Mouse (Mus musculus): ENCODE measurements around the gene Helz.
"Not testable (repeated sequence)": the region's sequence is repeated elsewhere in the genome, so short reads cannot be mapped to it uniquely, and the experiment has no call there.

Helz gene

DNA sequence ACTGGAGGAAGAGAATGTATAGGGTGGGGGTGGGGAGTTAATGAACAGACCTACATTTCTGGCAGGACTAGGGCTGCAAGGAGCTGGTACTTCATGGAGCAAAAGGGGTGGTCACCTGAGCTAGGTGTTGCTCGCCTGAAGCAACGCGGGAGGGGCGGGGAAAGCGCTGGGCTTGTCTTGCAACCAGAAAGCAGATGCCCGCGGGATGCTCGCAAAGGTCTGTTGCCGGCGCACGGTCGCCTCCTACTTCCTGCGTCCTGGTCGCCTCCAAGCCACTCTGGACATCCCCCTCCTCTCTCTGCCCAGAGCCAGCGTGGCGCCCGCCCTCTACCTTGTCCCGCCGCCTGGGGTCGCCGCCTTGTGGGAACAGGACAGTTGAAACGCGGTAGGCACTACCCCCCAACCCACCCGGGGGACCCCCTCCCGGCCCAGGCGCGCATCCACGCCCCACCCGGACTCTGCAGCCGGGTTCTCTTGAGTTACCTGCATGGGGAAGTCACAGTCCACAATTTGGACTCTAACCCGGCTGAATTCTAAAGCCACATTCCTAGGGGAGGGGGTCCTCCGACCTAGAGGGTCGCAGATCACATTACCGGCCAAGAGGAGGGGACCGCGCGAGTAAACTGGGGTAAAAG, 946 bp upstream of the Helz start:
- in situ Hi-C loops (cut with MboI; ENCODE audit: low sequenced_read_pairs) = no loop called here

DNA sequence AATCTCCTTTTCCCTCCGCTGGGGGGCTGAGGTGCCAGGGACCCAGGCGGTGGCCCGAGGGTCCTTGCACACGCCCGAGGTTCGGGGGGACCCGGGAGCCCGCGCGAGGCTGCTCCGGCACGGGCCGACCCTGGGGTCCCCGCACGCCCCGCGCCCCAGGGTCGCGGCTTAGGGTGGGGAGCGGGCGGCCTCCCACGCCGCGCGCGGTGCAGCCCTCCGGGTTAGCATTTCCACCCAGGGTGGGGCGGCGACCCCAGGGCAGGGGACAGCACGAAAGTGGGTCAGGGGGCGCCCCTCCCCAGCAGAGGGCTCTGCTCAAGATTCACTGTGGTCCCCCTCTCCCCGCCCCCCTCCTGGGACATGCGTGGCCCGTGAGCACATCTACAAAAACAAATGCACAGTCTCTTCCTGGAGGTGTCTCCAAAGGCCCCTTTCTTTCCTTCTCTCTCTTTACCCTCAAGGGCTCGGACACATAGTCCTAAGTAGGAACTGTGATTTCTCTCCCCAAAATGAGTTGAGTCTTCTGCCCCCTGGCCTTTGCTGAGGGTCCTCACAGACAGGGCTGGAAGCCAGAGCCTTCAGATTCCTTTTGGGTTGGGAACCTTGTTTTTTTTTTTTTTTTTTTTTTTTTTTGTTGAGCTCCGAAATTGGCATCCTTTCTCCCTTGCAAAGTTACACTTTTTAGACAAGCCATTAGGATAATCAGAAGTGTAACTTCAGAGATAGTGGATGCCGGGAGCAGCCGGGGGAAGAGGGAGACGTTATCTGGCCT, 660 bp downstream of the Helz start:
- in situ Hi-C loops (cut with MboI; ENCODE audit: low sequenced_read_pairs) = no loop called here

- in situ Hi-C loops (cut with MboI; ENCODE audit: low sequenced_read_pairs) = no loop called here
Measured at GRCm38 (mm10) chr11:107559874-107560273, 12.1 kb downstream of the Helz start.

DNA sequence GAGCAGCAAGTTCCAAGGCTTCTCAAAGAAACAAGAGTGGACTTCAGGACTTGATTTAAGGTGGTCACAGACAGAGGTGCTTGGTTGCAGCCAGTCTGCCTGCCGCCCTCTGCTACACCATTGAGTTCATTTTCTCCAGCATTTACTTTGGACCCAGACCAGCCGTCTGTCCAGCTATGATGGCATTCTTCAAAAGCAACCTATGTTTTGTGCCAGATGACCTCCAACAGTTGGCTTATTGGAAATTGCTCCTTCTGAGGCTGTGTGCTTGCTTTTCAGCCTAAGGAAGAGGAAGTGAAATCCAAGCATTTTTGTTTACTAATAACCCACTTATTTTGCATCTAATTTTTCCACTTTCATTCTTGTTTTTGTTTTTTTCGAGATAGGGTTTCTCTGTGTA, 19.7 kb downstream of the Helz start:
- in situ Hi-C loops (cut with MboI; ENCODE audit: low sequenced_read_pairs) = no loop called here

DNA sequence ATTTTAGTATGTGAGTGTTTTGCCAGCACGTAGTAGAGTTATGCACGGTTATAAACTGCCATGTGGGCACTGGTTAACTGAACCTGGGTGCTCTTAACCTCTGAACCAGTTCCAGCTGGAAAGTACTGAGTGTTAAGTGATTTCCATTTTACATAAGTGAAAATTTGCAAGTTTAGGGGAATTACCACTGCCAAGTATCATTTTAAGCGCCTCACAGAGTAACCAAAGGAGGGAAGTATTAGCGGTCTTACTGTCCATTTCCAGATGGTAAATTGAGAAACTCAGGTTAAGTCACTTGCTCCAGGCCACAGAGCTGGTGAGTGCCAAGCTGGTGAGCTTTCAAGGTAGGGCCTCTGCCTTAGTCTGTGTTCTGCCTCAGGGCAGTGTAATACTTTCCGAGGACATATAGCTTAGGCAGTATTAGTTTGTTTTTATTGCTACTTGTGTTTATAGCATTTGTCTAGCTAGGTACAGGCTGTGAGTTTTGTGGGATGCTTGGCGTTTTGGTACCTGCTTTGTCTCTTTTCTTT, 20.8 kb downstream of the Helz start:
- in situ Hi-C loops (cut with MboI; ENCODE audit: low sequenced_read_pairs) = no loop called here

DNA sequence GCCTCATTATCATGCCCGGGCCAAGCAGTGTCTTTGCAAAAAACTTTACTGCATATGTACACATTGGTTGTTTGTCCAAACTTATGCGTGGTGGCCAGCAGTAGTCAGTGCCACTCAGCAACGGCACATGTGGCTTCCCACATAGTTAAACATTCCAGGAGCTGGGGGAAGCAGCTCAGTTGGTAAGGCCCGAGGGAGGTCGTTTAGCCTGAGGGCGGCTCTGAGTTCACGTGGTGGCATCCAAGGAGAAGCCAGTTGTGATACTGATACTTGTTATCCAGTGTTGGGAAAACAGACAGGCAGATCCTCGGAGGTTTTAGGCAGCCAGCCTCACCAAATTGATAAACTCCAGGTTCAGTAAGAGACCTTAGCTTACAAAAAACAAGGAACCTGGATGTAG, 23.2 kb downstream of the Helz start:
- in situ Hi-C loops (cut with MboI; ENCODE audit: low sequenced_read_pairs) = not testable (repeated sequence)

- in situ Hi-C loops (cut with MboI; ENCODE audit: low sequenced_read_pairs) = no loop called here
Measured at GRCm38 (mm10) chr11:107571318-107571717, 23.6 kb downstream of the Helz start.

DNA sequence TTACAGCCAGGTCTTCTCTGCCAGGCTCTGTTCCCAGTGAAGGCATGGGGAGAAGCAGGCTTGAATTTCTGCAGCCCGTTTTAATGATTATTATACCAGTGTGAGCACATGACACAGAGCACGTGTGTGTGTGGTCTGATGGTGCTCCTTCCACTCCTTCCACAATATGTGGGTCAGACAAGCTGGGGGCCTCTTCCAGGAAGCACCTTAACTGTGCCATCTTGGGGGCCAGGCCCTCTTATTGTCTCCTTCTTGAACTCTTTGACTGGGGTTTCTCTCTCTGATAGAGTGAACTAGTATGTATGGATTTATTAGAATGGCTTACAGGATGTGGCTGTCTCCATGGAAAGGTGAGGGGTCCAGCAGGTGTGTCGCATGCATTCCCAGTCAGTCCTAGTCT, 24.8 kb downstream of the Helz start:
- in situ Hi-C loops (cut with MboI; ENCODE audit: low sequenced_read_pairs) = no loop called here

DNA sequence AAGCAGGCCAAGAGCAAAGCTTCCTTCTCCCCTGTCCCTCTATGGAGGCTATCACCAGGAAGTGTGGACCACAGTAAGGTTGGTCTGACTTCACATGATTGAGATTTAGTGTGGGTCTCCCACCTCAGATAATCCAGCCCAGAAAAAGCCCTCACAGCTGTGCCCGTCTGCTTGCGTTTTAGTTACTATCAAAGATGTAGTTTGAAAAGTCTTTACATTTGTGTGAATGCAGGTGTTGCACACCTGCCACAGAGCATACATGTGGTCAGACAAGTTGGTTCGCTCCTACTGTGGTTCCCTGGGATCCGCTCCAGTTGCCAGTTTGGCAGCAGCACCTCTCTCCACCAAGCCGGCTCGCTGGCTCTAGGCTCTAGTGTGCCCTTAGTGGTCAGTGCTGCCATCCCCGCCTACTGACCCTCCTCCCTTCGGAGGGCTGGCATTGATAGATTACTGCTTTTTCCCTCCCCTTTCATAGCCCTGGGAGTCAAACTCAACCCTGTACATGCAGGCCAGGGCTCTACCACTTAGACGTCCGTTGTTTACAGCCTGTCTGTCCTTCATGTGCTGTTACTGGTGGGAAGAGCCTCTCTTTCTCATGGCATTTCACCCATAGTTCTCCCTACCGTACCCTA, 25.4 kb downstream of the Helz start:
- in situ Hi-C loops (cut with MboI; ENCODE audit: low sequenced_read_pairs) = no loop called here

DNA sequence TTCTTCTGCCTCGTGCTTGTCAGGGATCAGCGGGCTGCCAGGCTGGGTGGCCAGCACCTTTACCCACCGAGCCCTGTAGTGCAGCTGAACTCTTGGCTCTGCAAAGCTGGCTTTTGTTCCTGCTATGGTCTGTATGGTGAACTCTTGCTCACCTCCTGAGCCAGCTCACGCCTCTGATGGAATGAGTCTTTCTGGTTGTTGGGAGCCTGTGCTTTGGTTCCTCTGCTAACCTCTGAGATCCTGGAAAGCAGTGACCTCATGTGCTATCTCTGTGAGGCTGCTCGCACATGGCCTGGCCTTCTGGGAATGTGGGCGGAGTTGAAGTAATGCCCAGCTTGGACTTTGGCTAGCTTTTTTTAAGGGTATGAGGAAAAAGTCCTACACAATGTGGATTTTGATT, 26.1 kb downstream of the Helz start:
- in situ Hi-C loops (cut with MboI; ENCODE audit: low sequenced_read_pairs) = no loop called here

DNA sequence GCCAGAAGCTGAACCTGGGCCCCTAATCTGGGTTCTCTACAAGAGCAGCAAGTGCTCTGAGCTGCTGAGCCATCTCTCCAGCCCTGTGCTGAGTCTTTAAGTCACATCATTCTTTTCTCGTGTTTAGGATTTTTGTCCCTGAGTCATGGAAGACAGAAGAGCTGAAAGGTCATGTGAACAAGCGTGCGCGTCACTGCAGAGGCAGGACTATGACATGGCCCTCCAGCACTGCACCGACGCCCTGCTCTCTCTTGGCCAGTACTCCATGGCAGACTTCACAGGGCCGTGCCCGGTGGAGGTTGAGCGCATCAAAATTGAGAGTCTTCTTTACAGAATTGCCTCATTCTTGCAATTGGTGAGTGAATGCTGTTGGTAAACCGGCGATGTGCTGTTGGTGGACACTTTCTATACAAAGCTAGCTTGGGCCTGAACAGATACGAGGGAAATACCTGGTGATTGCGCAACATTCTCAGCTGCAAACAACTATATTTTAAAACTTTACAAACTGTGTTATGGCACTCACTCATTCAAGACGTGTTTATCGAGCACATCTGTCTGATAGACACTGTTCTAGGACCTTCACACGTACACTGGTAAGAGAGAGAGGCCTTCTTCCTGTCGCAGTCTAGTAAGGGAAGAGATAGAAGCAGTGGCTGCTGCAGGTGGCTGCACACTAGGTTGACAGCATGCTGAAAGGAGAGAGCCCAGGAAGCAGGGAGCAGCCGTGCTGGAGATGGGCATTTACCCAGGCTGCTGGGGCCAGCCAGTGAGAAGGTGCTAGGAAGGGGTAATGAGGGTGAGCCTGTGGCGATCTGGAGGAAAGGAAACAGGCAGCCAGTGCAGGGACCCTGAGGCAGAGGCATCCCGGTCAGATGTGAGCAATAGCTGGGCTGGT, 27.3 kb downstream of the Helz start:
- in situ Hi-C loops (cut with MboI; ENCODE audit: low sequenced_read_pairs) = no loop called here

GRCm38 (mm10) chr11:107576186-107576585, 28.5 kb downstream of the Helz start:
- in situ Hi-C loops (cut with MboI; ENCODE audit: low sequenced_read_pairs) = no loop called here

GRCm38 (mm10) chr11:107577400-107577799, 29.7 kb downstream of the Helz start:
- in situ Hi-C loops (cut with MboI; ENCODE audit: low sequenced_read_pairs) = no loop called here

- in situ Hi-C loops (cut with MboI; ENCODE audit: low sequenced_read_pairs) = no loop called here
Measured at GRCm38 (mm10) chr11:107578226-107578625, 30.5 kb downstream of the Helz start.

GRCm38 (mm10) chr11:107580786-107581185, 33.1 kb downstream of the Helz start:
- in situ Hi-C loops (cut with MboI; ENCODE audit: low sequenced_read_pairs) = no loop called here

- in situ Hi-C loops (cut with MboI; ENCODE audit: low sequenced_read_pairs) = no loop called here
Measured at GRCm38 (mm10) chr11:107584660-107585451, 37.1 kb downstream of the Helz start.

DNA sequence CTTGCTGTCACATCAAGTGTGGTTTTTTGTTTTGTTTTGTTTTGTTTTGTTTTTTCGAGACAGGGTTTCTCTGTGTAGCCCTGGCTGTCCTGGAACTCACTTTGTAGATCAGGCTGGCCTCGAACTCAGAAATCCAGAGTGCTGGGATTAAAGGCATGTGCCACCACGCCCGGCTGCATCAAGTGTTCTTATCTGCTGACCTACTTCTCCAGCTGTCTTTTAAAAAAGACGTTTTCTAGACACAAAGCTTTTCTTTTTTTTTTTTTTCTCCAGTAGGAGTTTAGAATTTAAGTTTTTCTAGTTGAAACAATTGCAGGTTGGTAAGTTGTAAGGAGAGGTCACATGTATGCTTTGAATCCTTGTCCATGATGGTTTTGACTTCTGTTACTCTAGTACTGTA, 38.4 kb downstream of the Helz start:
- in situ Hi-C loops (cut with MboI; ENCODE audit: low sequenced_read_pairs) = not testable (repeated sequence)

DNA sequence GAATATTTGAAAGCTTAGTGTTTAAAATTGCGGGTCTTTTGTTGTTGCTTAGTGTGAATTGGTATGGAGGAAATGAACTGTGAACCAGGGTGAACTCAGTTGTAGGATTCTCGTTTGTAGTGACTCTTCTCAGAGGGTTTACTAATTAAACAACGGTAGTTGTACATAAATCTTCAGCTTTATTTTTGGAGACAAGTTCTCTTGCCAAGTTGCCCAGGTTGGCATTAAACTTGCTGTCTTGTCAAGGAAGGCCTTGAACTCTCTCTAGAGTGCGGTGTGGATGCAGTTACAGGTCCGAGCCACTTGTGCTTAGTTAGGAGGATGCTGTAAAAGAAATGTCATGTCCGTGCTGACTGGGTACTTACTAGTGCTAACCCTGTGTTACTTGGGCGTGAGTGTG, 39.4 kb downstream of the Helz start:
- in situ Hi-C loops (cut with MboI; ENCODE audit: low sequenced_read_pairs) = no loop called here

GRCm38 (mm10) chr11:107592575-107592974, 44.8 kb downstream of the Helz start:
- in situ Hi-C loops (cut with MboI; ENCODE audit: low sequenced_read_pairs) = no loop called here

DNA sequence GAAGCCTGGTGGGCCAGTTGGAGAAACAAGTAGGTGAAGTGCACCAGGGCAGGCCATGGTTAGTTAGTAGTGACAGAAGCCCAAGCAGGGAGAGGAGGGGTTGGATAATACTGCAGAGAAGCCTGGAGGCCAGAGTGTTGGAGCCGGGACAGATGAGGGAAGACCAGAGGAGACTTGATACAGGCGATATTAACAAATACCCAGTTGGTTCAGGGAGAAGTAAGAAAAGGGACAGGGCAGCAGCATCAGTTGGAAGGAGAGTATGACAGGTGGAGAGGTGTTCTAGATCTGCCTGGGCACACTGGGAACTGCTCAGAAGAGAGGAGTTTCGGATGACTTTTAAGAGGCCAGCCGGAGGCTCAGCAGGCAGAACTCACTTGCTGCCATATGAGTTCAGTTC, 49.7 kb downstream of the Helz start:
- in situ Hi-C loops (cut with MboI; ENCODE audit: low sequenced_read_pairs) = no loop called here

All from CH12F3 (cell line).